Mouse (Mus musculus) embryonic facial prominence, embryonic 14.5 days (tissue): ENCODE results near the gene Ggt1. TPM values are rescaled to one million over a fixed set of nuclear protein-coding genes. Genes with fewer than 3 reads are reported as not detected.

Source experiments
- ATAC-seq: fragments of 200-750 bp; cut with Nextera tagmentation; 2 replicates; pipeline ENCODE4 v1.8.0; 2017; ENCODE audit warnings: low read depth, moderate number of reproducible peaks, moderate TSS enrichment
- DNase-seq: peaks from one replicate; pipeline ENCODE4 v3.0.0-alpha.2; 2015; ENCODE audit warnings: low spot score
- H3K27ac ChIP-seq: fragments of 300-500 bp; sonication (generic); replicated peaks from 2 replicates; pipeline ENCODE4 v1.5.1; 2014; ENCODE audit warnings: low read depth, mild to moderate bottlenecking, low read length, moderate library complexity
- H3K27me3 ChIP-seq: fragments of 300-500 bp; sonication (generic); replicated peaks from 2 replicates; pipeline ENCODE4 v1.6.1; 2014; ENCODE audit warnings: low read length; ENCODE audit not compliant: control insufficient read depth, insufficient read depth
- H3K36me3 ChIP-seq: fragments of 300-500 bp; sonication (generic); 2 replicates; pipeline ENCODE4 v1.6.1; 2014; ENCODE audit warnings: low read length, mixed read lengths; ENCODE audit not compliant: control insufficient read depth, insufficient read depth
- H3K4me1 ChIP-seq: fragments of 300-500 bp; sonication (generic); 2 replicates; pipeline ENCODE4 v1.6.1; 2014; ENCODE audit warnings: antibody characterized with exemption, low read length; ENCODE audit not compliant: control insufficient read depth, insufficient read depth
- H3K4me2 ChIP-seq: fragments of 300-500 bp; sonication (generic); 2 replicates; pipeline ENCODE4 v1.6.1; 2014; ENCODE audit warnings: low read depth, mild to moderate bottlenecking, low read length, moderate library complexity, mixed read lengths
- H3K4me3 ChIP-seq: fragments of 300-500 bp; sonication (generic); 2 replicates; pipeline ENCODE4 v1.5.1; 2014; ENCODE audit warnings: low read depth, mild to moderate bottlenecking, low read length
- H3K9ac ChIP-seq: fragments of 300-500 bp; sonication (generic); 2 replicates; pipeline ENCODE4 v1.6.1; 2014; ENCODE audit warnings: low read depth, mild to moderate bottlenecking, low read length, moderate library complexity, mixed read lengths
- H3K9me3 ChIP-seq: fragments of 300-500 bp; sonication (generic); 2 replicates; pipeline ENCODE4 v1.6.1; 2016; ENCODE audit warnings: low read length; ENCODE audit not compliant: control insufficient read depth
- WGBS: fragments of 180-500 bp; shearing (Covaris S2); extraction: QIAGEN DNeasy Blood & Tissue Kit; methylation state at CpG from one replicate; pipeline ENCODE4 v1.1.7; 2014; 5-methylcytosine and 5-hydroxymethylcytosine counted together
- polyA plus RNA-seq: library from polyadenylated mRNA; unstranded; fragments of >200 nt; fragmentation: Nextera tagmentation; extraction: Ambion mirVana; gene quantifications from 2 replicates; pipeline ENCODE4 v1.2.1, GENCODE M21; 2014

Gene Ggt1
- 0.39 and 1.4 TPM in 2 replicates for polyA plus RNA-seq

DNA sequence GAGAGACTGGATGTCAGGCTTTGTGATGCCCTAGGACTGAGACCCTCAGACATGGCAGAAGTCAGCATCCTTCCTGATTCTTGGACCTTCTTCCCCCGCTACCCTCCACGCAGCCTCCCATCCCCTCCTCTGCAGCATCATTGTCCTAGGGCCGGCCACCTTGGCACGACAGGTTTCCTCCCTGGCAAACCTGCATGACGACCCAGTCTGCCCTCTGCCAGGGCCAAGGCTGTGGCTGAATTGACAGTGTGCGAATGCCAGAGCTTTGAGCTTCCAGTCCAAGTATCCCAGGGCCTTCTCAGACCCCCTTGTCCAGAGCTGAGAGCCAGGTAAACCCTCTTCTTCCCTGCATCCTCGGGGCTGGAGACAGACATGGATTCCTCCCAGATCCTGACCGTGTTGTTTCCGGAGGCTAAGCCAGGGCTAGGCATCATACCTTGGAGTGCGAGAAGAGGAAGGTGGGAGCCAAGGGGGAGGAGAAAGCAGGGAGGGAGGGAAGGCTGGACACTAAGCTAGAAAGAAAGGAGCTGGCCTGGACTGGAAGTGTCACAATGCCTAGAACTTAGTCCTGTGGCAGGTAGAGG is at the start of gene Ggt1:
Ggt1 (plus strand) TSS at position 534 of the 584 bp plus-strand sequence.
- H3K27ac ChIP-seq: no peak within 1 kb of the TSS
- H3K27me3 ChIP-seq: peaks cover 20% of the 10 kb centered on the region
- ATAC-seq (no peak), DNase-seq (no peak)
- peak within 1 kb of the TSS; percentile 63 for H3K4me3 ChIP-seq
- WGBS: 46% methylated on average over 10 of the region's 10 CpGs
- H3K4me2 ChIP-seq: peak within 1 kb of the TSS; percentile 97
- peaks cover 27% of the 10 kb centered on the region for H3K4me1 ChIP-seq
- H3K9me3 ChIP-seq: no peaks in the 10 kb centered on the region
- H3K36me3 ChIP-seq: no peaks in the 10 kb centered on the region
- peak within 1 kb of the TSS; percentile 76 for H3K9ac ChIP-seq

GRCm38 (mm10) chr10:75511897-75512296 is 49.5 kb upstream of the Ggt1 start:
- H3K27ac ChIP-seq: no peak overlapping the region
- H3K4me3 ChIP-seq: no peak overlapping the region
- no peak overlapping the region for H3K4me2 ChIP-seq
- peaks cover 53% of the 10 kb centered on the region for H3K36me3 ChIP-seq
- no peaks in the 10 kb centered on the region for H3K27me3 ChIP-seq
- no peak overlapping the region for H3K9ac ChIP-seq
- no peak for DNase-seq
- ATAC-seq: no peak
- H3K4me1 ChIP-seq: peaks cover 11% of the 10 kb centered on the region
- H3K9me3 ChIP-seq: no peaks in the 10 kb centered on the region
- 85% methylated on average over 7 of the region's 7 CpGs for WGBS

DNA sequence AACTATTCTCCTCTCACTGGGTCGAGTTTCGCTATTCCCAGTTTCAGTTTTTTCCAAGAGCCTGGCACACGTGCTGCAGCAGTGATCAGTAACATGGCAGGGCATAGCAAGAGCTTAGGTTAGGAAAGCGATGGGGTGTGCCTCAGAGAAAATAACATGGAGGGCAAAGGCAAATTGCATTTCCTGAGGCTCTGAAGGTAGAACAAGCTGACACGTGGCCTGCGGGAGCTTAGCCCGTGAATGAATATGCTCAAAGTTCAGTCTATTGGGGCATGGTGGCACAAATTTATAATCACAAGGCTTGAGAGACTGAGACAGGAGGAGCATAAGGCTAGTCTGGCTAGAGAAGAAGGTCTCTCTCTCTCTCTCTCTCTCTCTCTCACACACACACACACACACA is 48.6 kb upstream of the Ggt1 start:
- DNase-seq: no peak
- Histone ChIP-seq H3K4me3 (no peak overlapping the region), H3K36me3 (peaks cover 45% of the 10 kb centered on the region), H3K9me3 (no peaks in the 10 kb centered on the region), H3K27ac (no peak overlapping the region), H3K27me3 (no peaks in the 10 kb centered on the region), H3K9ac (no peak overlapping the region), H3K4me1 (peaks cover 11% of the 10 kb centered on the region), H3K4me2 (no peak overlapping the region)
- ATAC-seq: no peak
- WGBS: 76% methylated on average over 7 of the region's 7 CpGs

DNA sequence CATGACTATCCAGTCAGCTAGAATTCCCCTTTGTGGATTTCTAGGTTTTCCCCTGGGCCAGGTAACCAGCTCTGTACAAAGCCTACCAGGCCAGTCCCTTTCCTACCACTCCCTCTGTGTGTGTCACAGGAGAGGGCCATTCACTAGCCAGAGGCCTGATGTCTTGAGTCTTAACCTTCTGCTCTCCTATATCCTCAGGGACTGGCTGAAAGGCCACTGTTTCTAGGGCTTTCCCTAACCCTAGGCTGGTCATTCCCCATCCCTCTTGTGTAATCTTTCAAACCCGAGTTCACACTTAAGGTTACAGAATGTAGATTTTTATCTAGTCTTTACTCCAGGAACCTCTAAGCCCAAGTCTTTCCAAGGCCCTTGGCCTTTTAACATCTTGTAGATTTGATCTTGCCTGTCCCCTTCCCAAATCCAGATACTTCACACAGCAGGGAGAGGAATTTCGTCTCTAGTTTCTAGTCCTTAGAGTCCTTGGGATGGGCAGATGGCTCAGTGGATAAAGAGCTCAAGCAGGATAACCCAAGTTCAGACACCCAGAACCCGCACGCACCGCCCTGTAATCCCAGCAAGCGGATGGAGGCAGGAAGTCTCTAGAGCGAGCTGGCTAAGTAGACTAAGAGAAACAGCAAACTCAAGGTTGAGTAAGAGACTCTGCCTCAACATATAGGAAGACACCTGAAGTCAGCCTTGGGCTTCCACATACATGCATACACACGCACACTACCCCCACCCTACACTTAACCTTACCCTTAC is 47.9 kb upstream of the Ggt1 start:
- Histone ChIP-seq H3K4me3 (no peak overlapping the region), H3K36me3 (peaks cover 38% of the 10 kb centered on the region), H3K27me3 (no peaks in the 10 kb centered on the region), H3K9me3 (no peaks in the 10 kb centered on the region), H3K27ac (no peak overlapping the region), H3K4me1 (peaks cover 12% of the 10 kb centered on the region), H3K9ac (no peak overlapping the region), H3K4me2 (no peak overlapping the region)
- WGBS: 93% methylated on average over 8 of the region's 8 CpGs
- DNase-seq (no peak), ATAC-seq (no peak)

- no peaks in the 10 kb centered on the region for H3K9me3 ChIP-seq
- H3K9ac ChIP-seq: no peak overlapping the region
- H3K4me2 ChIP-seq: no peak overlapping the region
- 74% methylated on average over 7 of the region's 7 CpGs for WGBS
- H3K36me3 ChIP-seq: peaks cover 32% of the 10 kb centered on the region
- H3K4me3 ChIP-seq: no peak overlapping the region
- no peaks in the 10 kb centered on the region for H3K27me3 ChIP-seq
- no peak for ATAC-seq
- peaks cover 19% of the 10 kb centered on the region for H3K4me1 ChIP-seq
- no peak for DNase-seq
- no peak overlapping the region for H3K27ac ChIP-seq
These were observed 47.0 kb upstream of the Ggt1 start for GRCm38 (mm10) chr10:75514361-75514760.

DNA sequence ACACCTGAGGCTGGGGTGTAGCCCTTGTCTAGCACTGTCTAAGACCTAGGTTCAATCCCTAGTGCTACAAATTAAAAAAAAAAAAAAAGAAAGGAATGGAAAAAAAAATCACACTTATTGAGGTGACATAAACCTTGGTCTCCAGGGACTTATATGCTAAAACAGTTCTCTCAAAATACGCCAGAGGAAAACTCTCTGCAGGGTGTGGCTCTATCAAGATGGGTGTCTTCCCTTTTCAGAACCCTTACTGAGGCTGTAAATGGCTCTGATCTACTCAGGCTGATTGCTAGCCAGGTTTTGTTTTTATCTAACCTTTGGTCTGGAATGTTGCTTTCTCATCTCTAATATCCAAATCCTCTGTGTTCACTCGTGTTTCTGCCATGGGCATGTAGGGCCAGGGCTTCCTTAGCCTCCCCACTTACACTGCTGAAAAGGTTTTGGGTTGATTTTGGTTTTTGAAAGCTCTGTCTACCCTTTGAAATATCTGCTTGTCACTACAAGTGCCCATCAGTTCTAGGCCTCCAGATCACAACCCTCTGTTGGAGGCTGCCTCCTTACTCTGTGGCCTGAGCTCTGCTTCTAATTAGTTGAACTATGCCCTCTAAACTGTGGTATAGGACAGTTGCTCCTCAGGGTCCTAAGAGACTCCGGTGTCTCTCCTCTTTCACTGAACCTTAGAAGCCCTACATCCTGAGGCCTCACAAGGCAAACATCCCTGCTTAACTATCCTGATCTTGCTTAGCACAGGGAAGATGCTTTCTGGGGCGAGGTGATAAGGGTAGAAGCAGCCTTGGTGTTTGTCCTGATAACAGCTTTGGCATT is 46.0 kb upstream of the Ggt1 start:
- peaks cover 19% of the 10 kb centered on the region for H3K4me1 ChIP-seq
- ATAC-seq: no peak
- no peaks in the 10 kb centered on the region for H3K9me3 ChIP-seq
- H3K36me3 ChIP-seq: peaks cover 32% of the 10 kb centered on the region
- H3K4me2 ChIP-seq: peak overlapping the region; percentile 87
- DNase-seq: no peak
- H3K9ac ChIP-seq: peak overlapping the region; percentile 91; the same call in 1 of the 2 replicates
- peak overlapping the region; percentile 63; the same call in 1 of the 2 replicates for H3K4me3 ChIP-seq
- H3K27ac ChIP-seq: no peak overlapping the region
- H3K27me3 ChIP-seq: no peaks in the 10 kb centered on the region
- 56% methylated on average over 4 of the region's 4 CpGs for WGBS

- no peak for ATAC-seq
- H3K9me3 ChIP-seq: no peaks in the 10 kb centered on the region
- H3K36me3 ChIP-seq: peaks cover 32% of the 10 kb centered on the region
- H3K4me2 ChIP-seq: peak overlapping the region; percentile 87
- H3K27ac ChIP-seq: peak overlapping the region; percentile 99; the same call in 1 of the 2 replicates
- 22% methylated on average over 8 of the region's 8 CpGs for WGBS
- H3K4me1 ChIP-seq: peaks cover 19% of the 10 kb centered on the region
- DNase-seq: peak; percentile 9
- H3K27me3 ChIP-seq: no peaks in the 10 kb centered on the region
- peak overlapping the region; percentile 63 for H3K4me3 ChIP-seq
- H3K9ac ChIP-seq: peak overlapping the region; percentile 91
These were observed 45.2 kb upstream of the Ggt1 start for GRCm38 (mm10) chr10:75516038-75516723.

GRCm38 (mm10) chr10:75516724-75517072 is 44.7 kb upstream of the Ggt1 start:
- H3K4me1 ChIP-seq: peaks cover 19% of the 10 kb centered on the region
- H3K27ac ChIP-seq: peak overlapping the region; percentile 99
- no peak for ATAC-seq
- WGBS: 1% methylated on average over 12 of the region's 12 CpGs
- H3K9ac ChIP-seq: peak overlapping the region; percentile 91
- DNase-seq: peak; percentile 14
- peaks cover 32% of the 10 kb centered on the region; the same call in 1 of the 2 replicates for H3K36me3 ChIP-seq
- peak overlapping the region; percentile 63 for H3K4me3 ChIP-seq
- no peaks in the 10 kb centered on the region for H3K9me3 ChIP-seq
- H3K27me3 ChIP-seq: no peaks in the 10 kb centered on the region
- H3K4me2 ChIP-seq: peak overlapping the region; percentile 87
